Mouse (Mus musculus) brown adipose tissue, adult 24 weeks (tissue): ENCODE measurements around the gene Spata32. TPM values are rescaled to one million over a fixed set of nuclear protein-coding genes. Genes with fewer than 3 reads are reported as not detected.
A peak's percentile ranks its signal among the peaks of the same experiment; 100 is the strongest.

Experiments used
- H3K27ac ChIP-seq: fragments of 200-500 bp; replicated peaks from 2 replicates; pipeline ENCODE4 v1.5.1; 2012; ENCODE audit warnings: low read depth, mild to moderate bottlenecking, low read length
- H3K4me1 ChIP-seq: fragments of 200-500 bp; 2 replicates; pipeline ENCODE4 v1.6.1; 2012; ENCODE audit warnings: low read length, mixed read lengths; ENCODE audit not compliant: control insufficient read depth, insufficient read depth, insufficient read length
- H3K4me3 ChIP-seq: fragments of 200-500 bp; 2 replicates; pipeline ENCODE4 v1.5.1; 2012; ENCODE audit warnings: low read depth, mild to moderate bottlenecking, low read length, moderate library complexity; ENCODE audit not compliant: insufficient read depth
- polyA plus RNA-seq: library from polyadenylated mRNA; stranded (reverse); fragments of >200 nt; gene quantifications from 2 replicates; pipeline ENCODE4 v1.2.4, GENCODE M21; 2012; ENCODE audit not compliant: missing spikeins, insufficient read depth, insufficient read length

The Spata32 gene
- not detected in 2 replicates for polyA plus RNA-seq

- Histone ChIP-seq H3K4me3 (peak within 1 kb of the TSS; percentile 63), H3K27ac (no peak within 1 kb of the TSS)
These were observed at the start of gene Spata32 for GRCm38 (mm10) chr11:103217790-103218516. Spata32 (minus strand) TSS chr11:103218432.

DNA sequence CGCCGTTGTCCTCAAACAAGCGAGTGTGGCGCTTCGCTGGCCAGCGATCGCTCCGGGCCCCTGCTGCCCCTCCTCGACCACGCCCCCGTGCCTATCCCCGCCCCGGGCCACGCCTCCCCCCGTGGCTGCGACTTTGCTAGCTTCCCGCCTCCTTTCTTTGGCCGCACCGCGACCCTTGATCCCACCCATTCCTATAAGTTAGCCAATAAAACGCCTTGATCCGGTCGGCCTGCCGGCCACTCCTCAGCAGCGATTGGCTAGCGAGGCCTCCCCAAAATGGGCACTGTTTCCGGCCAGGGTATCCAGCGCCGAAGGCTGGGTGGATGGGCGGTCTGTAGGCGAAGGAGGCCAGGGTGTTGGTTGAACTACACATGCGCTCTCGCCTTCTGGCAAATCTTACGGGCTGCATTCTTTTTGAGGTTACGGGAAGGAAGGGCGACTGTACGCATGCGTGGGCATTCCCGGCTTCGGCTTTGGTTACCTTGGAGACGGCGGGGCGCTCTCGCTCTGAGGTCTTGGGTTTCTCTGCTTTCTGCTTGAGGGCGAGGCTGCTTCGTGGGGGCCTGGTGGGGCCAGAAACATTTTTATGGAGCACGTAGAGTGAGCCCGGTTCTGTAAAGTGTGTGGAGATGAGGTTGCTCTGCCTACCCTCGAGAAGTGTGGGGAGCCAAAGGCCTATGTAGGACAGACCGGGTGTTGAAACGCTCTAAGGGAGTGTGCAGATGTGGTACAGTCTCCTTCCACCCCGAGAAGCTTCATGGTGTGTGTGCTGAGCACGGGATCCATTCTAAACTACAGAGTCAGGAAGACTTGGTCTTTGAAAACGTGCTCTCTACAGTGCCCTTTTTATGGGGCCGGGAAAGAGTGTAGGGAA is 49.4 kb upstream of the Spata32 start, which contains the start of gene Map3k14:
Gene Map3k14, minus strand, starts transcription at position 127 of the 874 bp plus-strand sequence.
- H3K27ac ChIP-seq = peak within 1 kb of the TSS; percentile 58
- H3K4me3 ChIP-seq = peak within 1 kb of the TSS; percentile 80
- H3K4me1 ChIP-seq = peaks cover 4% of the 10 kb centered on the region

More at GRCm38 (mm10) chr11:103217790-103218516, at the start of gene Spata32:
- H3K4me1 ChIP-seq = no peaks in the 10 kb centered on the region

DNA sequence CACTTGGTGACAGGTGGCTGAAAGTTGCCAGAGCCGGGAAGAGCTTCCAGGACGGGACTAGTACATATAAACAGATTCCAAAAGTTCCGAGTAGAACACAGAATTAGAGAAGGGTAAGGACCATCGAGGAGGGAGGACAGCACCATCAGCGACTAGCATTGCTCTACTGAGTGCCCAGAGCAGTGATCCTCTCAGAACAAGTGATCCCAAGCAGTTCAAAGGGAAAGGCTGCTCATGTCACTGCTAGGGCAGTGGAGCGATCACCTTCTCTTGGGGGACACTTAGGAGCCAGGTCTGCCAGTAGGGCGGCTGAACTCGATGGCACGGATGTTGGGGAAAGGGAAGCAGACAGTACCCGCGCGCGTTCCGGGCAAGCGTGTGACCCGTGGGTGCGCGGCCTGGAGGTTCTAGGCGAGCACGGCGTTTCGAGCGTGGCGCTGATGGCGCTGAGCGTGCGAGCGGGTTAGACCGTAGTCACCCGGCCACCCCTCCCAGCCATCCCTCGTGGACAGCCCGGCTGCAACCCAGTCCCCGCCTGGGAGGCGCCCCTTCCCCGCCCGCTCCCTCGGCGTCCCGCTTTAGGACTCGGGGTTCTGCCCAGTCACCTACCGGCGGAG is 48.6 kb upstream of the Spata32 start:
- Histone ChIP-seq H3K27ac (peak overlapping the region; percentile 58), H3K4me3 (peak overlapping the region; percentile 80), H3K4me1 (peaks cover 10% of the 10 kb centered on the region)

- peaks cover 14% of the 10 kb centered on the region for H3K4me1 ChIP-seq
- H3K27ac ChIP-seq = no peak overlapping the region
- peak overlapping the region; percentile 80 for H3K4me3 ChIP-seq
These were observed 47.6 kb upstream of the Spata32 start for GRCm38 (mm10) chr11:103265856-103266255.

GRCm38 (mm10) chr11:103265211-103265610 is 47.0 kb upstream of the Spata32 start:
- Histone ChIP-seq H3K4me1 (peaks cover 14% of the 10 kb centered on the region), H3K4me3 (no peak overlapping the region; the same call in 1 of the 2 replicates), H3K27ac (no peak overlapping the region)

DNA sequence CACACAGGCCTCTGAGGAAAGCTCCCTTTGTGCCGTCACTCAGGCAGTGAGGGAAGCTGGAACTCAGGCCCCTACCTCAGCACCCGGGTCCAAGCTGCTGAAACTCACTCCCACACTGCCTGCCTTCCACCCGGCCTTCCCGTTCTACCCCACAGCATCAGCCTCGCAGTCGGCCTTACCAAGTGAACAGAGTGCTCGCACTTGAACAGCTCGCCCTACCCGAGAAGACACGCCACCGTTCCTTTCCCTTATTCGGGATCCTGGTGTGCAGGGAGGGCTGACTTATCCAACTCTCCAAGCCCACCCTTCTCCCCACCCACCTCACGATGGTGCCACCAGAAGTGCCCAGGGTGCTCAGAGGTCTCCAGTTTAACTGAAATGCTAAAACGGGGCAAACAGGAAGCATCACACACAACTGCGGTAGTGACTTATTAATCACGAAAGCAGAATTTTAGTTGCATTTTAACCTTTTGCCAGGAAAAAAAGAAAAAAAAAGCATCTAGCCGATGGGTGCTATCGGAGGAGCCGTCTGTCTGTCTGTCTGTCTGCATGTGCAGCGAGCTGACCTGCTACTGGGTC is 46.3 kb upstream of the Spata32 start:
- H3K27ac ChIP-seq = 0 out of 2 replicates have a peak overlapping the region, but pooled peaks have one; percentile 4
- H3K4me1 ChIP-seq = peaks cover 14% of the 10 kb centered on the region
- peak overlapping the region; percentile 8 for H3K4me3 ChIP-seq

DNA sequence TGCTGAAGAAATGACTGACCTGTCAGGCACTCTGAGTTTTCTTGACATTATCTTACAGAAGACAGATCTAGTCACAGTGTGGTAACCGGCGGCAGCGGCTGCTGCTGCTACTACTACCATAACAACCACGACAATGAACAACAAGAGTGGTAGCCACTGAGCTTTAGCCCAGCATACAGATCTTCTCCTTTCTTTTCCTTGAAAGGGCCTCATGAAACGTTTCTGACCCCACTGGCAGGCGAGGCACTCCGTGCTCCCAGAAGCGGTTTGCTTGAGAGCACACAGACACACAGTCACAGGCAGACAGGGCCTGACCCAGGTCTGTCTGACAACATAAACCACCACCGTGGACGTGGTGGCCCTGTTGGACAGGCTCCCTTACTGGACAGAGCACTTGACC is 45.3 kb upstream of the Spata32 start:
- Histone ChIP-seq H3K27ac (no peak overlapping the region), H3K4me1 (peaks cover 14% of the 10 kb centered on the region), H3K4me3 (no peak overlapping the region)

DNA sequence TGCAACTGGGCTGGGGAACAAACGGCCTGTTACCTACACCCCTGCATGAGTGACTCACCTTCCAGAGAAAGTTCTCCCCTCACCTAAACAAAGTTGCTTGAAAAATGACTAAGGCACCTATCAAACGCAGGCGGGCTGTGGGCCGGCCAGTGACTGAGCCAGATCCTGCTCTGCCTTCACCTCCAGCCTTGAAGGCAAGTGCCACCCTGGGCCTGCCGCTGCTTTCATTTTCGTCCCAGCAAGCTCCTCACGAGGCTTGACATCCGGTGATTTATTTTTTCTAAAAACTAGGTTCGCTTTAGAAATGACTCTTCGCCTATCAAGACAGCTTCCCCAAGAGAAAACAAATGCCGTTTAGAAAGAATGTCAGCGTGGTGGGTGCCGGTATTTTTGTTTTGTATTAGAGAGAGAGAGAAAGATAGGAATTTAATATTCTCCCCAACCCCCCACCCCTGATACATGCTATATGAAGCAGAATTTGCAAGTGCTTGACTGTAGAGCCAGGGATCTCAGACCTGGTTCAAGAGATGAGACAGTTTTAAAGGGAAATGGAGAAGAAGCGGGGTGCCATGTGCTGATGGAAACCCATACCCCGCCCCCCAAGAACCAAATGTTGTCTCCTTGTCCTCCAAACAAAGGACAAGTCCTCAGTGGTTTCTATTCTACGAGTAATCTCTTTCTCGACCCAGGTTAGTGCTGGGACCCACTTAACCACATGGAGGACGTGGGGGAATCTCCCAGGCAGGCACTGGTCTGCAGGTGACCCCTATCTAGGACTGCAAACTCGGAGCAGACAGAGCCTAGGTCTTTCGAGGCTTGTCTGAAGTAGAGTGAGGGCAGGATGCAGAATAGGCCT is 44.4 kb upstream of the Spata32 start:
- Histone ChIP-seq H3K27ac (peak overlapping the region; percentile 69), H3K4me3 (peak overlapping the region; percentile 24)

GRCm38 (mm10) chr11:103261671-103262411 is 43.6 kb upstream of the Spata32 start:
- Histone ChIP-seq H3K27ac (peak overlapping the region; percentile 69), H3K4me1 (peaks cover 14% of the 10 kb centered on the region), H3K4me3 (peak overlapping the region; percentile 24)

More for the DNA sequence above, 44.4 kb upstream of the Spata32 start:
- peaks cover 14% of the 10 kb centered on the region for H3K4me1 ChIP-seq

GRCm38 (mm10) chr11:103260515-103261192 is 42.4 kb upstream of the Spata32 start:
- no peak overlapping the region for H3K27ac ChIP-seq
- H3K4me3 ChIP-seq = no peak overlapping the region

GRCm38 (mm10) chr11:103260034-103260433 is 41.8 kb upstream of the Spata32 start:
- no peak overlapping the region for H3K4me3 ChIP-seq
- peaks cover 14% of the 10 kb centered on the region for H3K4me1 ChIP-seq
- H3K27ac ChIP-seq = no peak overlapping the region

More at GRCm38 (mm10) chr11:103260515-103261192, 42.4 kb upstream of the Spata32 start:
- H3K4me1 ChIP-seq = peaks cover 14% of the 10 kb centered on the region

- peaks cover 16% of the 10 kb centered on the region for H3K4me1 ChIP-seq
- no peak overlapping the region for H3K4me3 ChIP-seq
- peak overlapping the region; percentile 57 for H3K27ac ChIP-seq
These were observed 39.8 kb upstream of the Spata32 start for GRCm38 (mm10) chr11:103257938-103258481.

GRCm38 (mm10) chr11:103253605-103254004 is 35.4 kb upstream of the Spata32 start:
- peaks cover 11% of the 10 kb centered on the region; the same call in 1 of the 2 replicates for H3K4me1 ChIP-seq
- H3K27ac ChIP-seq = no peak overlapping the region
- no peak overlapping the region for H3K4me3 ChIP-seq
